Mouse (Mus musculus) hindbrain, embryonic 10.5 days (tissue): Measurements from ENCODE around the gene Phkb. TPM values are rescaled to one million over a fixed set of nuclear protein-coding genes. Genes with fewer than 3 reads are reported as not detected.

Experiments used
- DNase-seq: peaks from one replicate; pipeline ENCODE4 v3.0.0-alpha.2; 2017; ENCODE audit warnings: low spot score
- H3K27ac ChIP-seq: fragments of 300-500 bp; sonication (generic); 2 replicates; pipeline ENCODE4 v1.5.1; 2016; ENCODE audit warnings: mild to moderate bottlenecking, moderate library complexity
- H3K27me3 ChIP-seq: fragments of 300-500 bp; sonication (generic); 2 replicates; pipeline ENCODE4 v1.6.1; 2016; ENCODE audit warnings: mild to moderate bottlenecking; ENCODE audit not compliant: poor library complexity, insufficient read depth, severe bottlenecking
- H3K36me3 ChIP-seq: fragments of 300-500 bp; sonication (generic); 2 replicates; pipeline ENCODE4 v1.6.1; 2016; ENCODE audit warnings: mild to moderate bottlenecking, moderate library complexity
- H3K4me1 ChIP-seq: fragments of 300-500 bp; sonication (generic); replicated peaks from 2 replicates; pipeline ENCODE4 v1.6.1; 2016; ENCODE audit warnings: mild to moderate bottlenecking
- H3K4me3 ChIP-seq: fragments of 300-500 bp; sonication (generic); 2 replicates; pipeline ENCODE4 v1.5.1; 2016; ENCODE audit warnings: mild to moderate bottlenecking, moderate library complexity
- H3K9me3 ChIP-seq: fragments of 300-500 bp; sonication (generic); 2 replicates; pipeline ENCODE4 v1.6.1; 2016; ENCODE audit warnings: mild to moderate bottlenecking, moderate library complexity
- WGBS: fragments of 180-500 bp; shearing (Covaris S2); methylation state at CpG from one replicate; pipeline ENCODE4 v1.1.7; 2016; 5-methylcytosine and 5-hydroxymethylcytosine counted together
- polyA plus RNA-seq: library from polyadenylated mRNA; unstranded; fragments of >200 nt; fragmentation: Nextera tagmentation; extraction: Ambion mirVana; gene quantifications from 2 replicates; pipeline ENCODE4 v1.2.1, GENCODE M21; 2016

The Phkb gene
- polyA plus RNA-seq, 1 experiment from 2014 or later = 32.0 TPM

DNA sequence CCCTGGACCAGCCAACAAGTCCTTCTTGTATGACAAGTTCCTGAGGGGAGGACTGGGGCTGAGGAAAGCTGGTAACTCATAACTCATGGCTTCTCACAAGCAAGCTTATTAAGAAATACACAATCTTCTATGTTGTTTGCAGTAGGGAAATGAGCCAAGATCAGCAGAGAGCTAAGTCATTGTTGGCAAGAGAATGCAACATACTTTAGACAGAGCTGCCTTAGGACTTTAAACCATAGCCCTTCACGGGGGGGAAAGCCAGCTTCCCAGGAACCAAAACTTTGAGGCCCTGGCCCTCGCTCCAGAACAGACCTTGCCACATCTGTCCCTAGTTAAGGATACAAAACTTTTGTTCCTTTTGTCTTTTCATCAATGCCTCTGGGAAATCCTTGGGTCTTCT, 30.9 kb downstream of the Phkb start:
- DNase-seq = no peak
- H3K4me3 ChIP-seq = no peak overlapping the region
- no peak overlapping the region for H3K27ac ChIP-seq
- no peaks in the 10 kb centered on the region for H3K36me3 ChIP-seq
- no peaks in the 10 kb centered on the region for H3K4me1 ChIP-seq
- WGBS = 78% methylated on average over 2 of the region's 2 CpGs
- no peaks in the 10 kb centered on the region for H3K27me3 ChIP-seq
- no peaks in the 10 kb centered on the region for H3K9me3 ChIP-seq

DNA sequence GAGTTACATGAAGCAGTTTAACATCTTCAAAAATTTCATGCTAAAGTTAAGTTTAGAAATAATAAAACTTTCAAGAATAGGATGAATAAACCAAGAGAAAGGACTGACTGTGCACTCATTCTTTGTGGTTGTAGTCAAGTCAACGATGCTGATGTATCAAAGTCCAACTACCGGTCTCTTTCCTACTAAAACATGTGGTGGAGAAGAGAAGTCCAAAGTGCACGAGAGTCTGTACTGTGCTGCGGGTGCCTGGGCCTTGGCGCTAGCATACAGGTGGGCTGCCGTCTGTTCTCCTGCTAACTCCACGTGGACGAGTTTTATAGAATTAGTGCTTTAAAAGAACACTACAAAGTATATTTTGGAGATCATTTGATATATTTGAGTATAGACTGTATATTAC, 37.2 kb downstream of the Phkb start:
- DNase-seq = no peak
- Histone ChIP-seq H3K4me3 (no peak overlapping the region), H3K27me3 (no peaks in the 10 kb centered on the region), H3K36me3 (peaks cover 30% of the 10 kb centered on the region), H3K4me1 (no peaks in the 10 kb centered on the region), H3K9me3 (no peaks in the 10 kb centered on the region), H3K27ac (no peak overlapping the region)
- 97% methylated on average over 8 of the region's 8 CpGs for WGBS

GRCm38 (mm10) chr8:85879624-85880023, 38.9 kb downstream of the Phkb start:
- Histone ChIP-seq H3K9me3 (no peaks in the 10 kb centered on the region), H3K27me3 (no peaks in the 10 kb centered on the region), H3K4me3 (no peak overlapping the region), H3K27ac (no peak overlapping the region), H3K36me3 (peaks cover 40% of the 10 kb centered on the region), H3K4me1 (no peaks in the 10 kb centered on the region)
- WGBS = 95% methylated on average over 7 of the region's 7 CpGs
- no peak for DNase-seq

DNA sequence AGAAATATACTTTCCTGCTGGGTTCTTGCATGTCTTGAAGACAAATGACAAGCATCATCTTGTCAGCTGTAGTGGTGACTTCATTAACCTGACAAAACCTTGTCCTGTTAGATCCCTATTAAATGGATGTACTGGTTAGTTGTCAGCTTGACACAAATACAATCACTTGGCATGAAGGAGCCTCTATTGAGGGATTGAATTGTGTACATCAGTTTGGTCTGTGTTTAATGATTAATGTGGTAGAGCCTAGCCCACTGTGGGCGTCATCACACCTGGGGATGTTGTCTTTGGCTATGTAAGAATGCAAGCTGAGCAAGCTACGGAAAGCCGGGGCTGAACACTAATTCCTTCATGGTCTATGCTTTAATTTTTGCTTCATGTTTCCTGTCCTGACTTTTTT, 44.1 kb downstream of the Phkb start:
- 94% methylated on average over 3 of the region's 3 CpGs for WGBS
- Histone ChIP-seq H3K9me3 (no peaks in the 10 kb centered on the region), H3K36me3 (peaks cover 42% of the 10 kb centered on the region), H3K4me3 (no peak overlapping the region), H3K4me1 (no peaks in the 10 kb centered on the region), H3K27ac (no peak overlapping the region), H3K27me3 (no peaks in the 10 kb centered on the region)
- DNase-seq = no peak

DNA sequence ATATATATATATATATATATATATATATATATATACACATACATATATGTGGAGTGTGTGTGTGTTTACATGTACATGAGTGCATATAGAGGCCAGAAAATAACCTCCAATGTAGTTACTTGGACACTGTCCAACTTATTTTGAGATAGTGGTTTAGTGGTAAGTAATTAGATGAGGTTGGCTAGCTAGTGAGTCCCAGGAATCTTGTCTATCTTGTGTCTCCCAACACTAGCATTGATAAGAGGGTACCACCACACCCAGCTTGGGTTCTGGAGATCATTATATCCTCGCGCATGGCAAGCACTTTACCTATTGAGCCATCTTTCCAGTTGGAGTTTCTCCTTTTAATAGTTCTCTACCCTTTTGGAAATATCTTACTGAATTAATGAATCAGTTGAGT, 56.9 kb downstream of the Phkb start:
- 95% methylated on average over 2 of the region's 2 CpGs for WGBS
- DNase-seq = no peak
- H3K9me3 ChIP-seq = no peaks in the 10 kb centered on the region

DNA sequence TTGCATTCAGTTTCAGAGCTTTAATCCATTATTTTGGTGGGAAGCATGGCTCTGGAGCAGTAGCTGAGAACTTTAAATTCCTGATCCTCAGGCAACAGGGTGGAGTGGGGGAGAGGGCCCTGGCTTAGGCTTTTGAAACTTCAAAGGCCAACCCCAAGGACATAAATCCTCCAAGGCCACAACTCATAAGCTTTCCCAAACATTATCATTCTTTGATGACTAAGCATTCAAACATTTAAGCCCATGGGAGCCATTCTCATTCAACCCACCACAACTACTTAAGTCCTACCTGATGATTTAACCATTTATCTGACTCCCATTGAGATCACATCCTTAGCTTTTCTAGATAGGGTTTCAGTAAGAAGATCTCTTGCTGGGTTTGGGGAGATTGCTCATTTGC, 84.2 kb downstream of the Phkb start:
- H3K4me1 ChIP-seq = no peaks in the 10 kb centered on the region
- H3K9me3 ChIP-seq = no peaks in the 10 kb centered on the region
- H3K27ac ChIP-seq = no peak overlapping the region
- no peaks in the 10 kb centered on the region for H3K27me3 ChIP-seq
- peaks cover 3% of the 10 kb centered on the region; the same call in 1 of the 2 replicates for H3K36me3 ChIP-seq
- H3K4me3 ChIP-seq = no peak overlapping the region
- DNase-seq = no peak

More for the DNA sequence above, 56.9 kb downstream of the Phkb start:
- Histone ChIP-seq H3K27ac (no peak overlapping the region), H3K4me3 (no peak overlapping the region), H3K4me1 (no peaks in the 10 kb centered on the region), H3K36me3 (peaks cover 8% of the 10 kb centered on the region; the same call in 1 of the 2 replicates), H3K27me3 (no peaks in the 10 kb centered on the region)

DNA sequence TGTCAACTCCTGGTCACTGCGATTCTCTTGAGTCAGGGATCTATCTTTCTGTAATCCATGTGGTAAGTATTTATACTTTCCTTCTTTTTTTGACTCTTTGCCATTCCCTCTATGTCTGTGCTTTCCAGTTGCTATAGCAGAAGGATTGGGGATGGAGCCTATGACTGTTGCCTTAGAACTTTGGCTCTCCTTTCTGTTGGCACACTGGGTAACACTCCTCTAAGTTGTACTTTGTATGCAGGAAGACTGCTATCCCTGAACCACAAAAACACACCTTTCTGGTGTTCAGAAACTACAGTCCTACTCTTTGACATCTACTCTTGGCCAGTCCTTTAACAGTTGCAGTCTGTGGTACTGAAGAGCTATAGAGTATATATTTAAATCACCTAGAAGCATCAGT, 84.8 kb downstream of the Phkb start:
- Histone ChIP-seq H3K4me3 (no peak overlapping the region), H3K9me3 (no peaks in the 10 kb centered on the region), H3K27ac (no peak overlapping the region), H3K36me3 (peaks cover 3% of the 10 kb centered on the region; the same call in 1 of the 2 replicates), H3K4me1 (no peaks in the 10 kb centered on the region), H3K27me3 (no peaks in the 10 kb centered on the region)
- DNase-seq = no peak
- 97% methylated on average over 1 of the region's 1 CpGs for WGBS

- no peak for DNase-seq
- H3K27ac ChIP-seq = no peak overlapping the region
- H3K27me3 ChIP-seq = no peaks in the 10 kb centered on the region
- 93% methylated on average over 3 of the region's 3 CpGs for WGBS
- H3K9me3 ChIP-seq = no peaks in the 10 kb centered on the region
- H3K36me3 ChIP-seq = peaks cover 3% of the 10 kb centered on the region; the same call in 1 of the 2 replicates
- no peaks in the 10 kb centered on the region for H3K4me1 ChIP-seq
- H3K4me3 ChIP-seq = no peak overlapping the region
Observed at GRCm38 (mm10) chr8:85926107-85926506, 85.3 kb downstream of the Phkb start.

DNA sequence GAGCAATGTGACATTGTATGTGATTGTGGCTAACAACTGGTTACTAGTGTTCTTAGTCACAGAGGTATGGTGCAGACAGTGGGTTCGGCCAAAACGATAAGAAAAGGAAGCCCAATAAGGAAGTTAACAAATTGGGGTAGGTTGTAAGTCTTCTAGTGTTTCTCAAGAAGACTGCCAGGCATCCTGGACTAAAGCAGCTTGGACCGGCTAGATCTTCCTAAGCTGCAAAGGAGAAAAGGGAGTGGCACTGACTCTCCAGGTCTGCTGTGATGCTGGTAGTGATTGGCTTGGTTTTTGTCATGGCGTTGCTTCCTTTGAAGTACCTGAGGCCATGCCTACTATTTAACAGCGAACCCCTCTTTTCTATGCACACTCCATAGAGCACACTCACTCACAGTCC, 95.4 kb downstream of the Phkb start:
- Histone ChIP-seq H3K36me3 (peaks cover 10% of the 10 kb centered on the region), H3K4me3 (no peak overlapping the region), H3K4me1 (no peaks in the 10 kb centered on the region), H3K27me3 (no peaks in the 10 kb centered on the region), H3K27ac (no peak overlapping the region), H3K9me3 (no peaks in the 10 kb centered on the region)
- no peak for DNase-seq
- WGBS = 91% methylated on average over 5 of the region's 5 CpGs

- H3K27ac ChIP-seq = no peak overlapping the region
- H3K36me3 ChIP-seq = peaks cover 15% of the 10 kb centered on the region
- no peak for DNase-seq
- no peaks in the 10 kb centered on the region for H3K9me3 ChIP-seq
- WGBS = 88% methylated on average over 7 of the region's 7 CpGs
- H3K4me3 ChIP-seq = no peak overlapping the region
- H3K27me3 ChIP-seq = no peaks in the 10 kb centered on the region
- no peaks in the 10 kb centered on the region for H3K4me1 ChIP-seq
Observed at GRCm38 (mm10) chr8:85937343-85937742, 96.6 kb downstream of the Phkb start.

- Histone ChIP-seq H3K4me3 (no peak overlapping the region), H3K9me3 (no peaks in the 10 kb centered on the region), H3K27ac (no peak overlapping the region), H3K4me1 (no peaks in the 10 kb centered on the region), H3K27me3 (no peaks in the 10 kb centered on the region), H3K36me3 (peaks cover 29% of the 10 kb centered on the region)
- DNase-seq = no peak
- WGBS = 97% methylated on average over 5 of the region's 5 CpGs
Observed at GRCm38 (mm10) chr8:85944820-85945219, 104.1 kb downstream of the Phkb start.

DNA sequence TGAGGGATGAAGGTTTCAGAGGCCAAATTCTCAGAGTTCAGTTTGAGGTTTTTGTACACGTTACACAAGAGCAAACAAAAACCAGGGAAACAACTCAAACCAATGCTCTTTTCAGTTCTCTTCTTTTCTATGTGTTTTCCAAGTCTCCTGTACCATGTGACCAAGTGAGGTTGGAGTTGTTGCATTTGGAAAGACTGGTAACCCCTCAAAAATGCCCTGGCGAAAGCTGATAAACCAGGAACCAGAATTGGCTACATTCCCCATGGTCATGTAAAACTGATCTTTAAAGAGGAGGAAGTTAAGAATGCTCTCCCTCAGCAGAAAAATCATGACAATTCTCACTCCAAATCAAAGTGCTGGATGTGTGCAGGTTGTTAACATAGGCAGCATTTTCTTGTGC, 117.6 kb downstream of the Phkb start:
- H3K4me1 ChIP-seq = no peaks in the 10 kb centered on the region
- WGBS = 93% methylated on average over 2 of the region's 2 CpGs
- peaks cover 21% of the 10 kb centered on the region for H3K36me3 ChIP-seq
- H3K4me3 ChIP-seq = no peak overlapping the region
- H3K27ac ChIP-seq = no peak overlapping the region
- H3K9me3 ChIP-seq = no peaks in the 10 kb centered on the region
- no peak for DNase-seq
- H3K27me3 ChIP-seq = no peaks in the 10 kb centered on the region

- 92% methylated on average over 4 of the region's 4 CpGs for WGBS
- H3K4me3 ChIP-seq = no peak overlapping the region
- H3K4me1 ChIP-seq = no peaks in the 10 kb centered on the region
- H3K27ac ChIP-seq = no peak overlapping the region
- no peaks in the 10 kb centered on the region for H3K27me3 ChIP-seq
- H3K36me3 ChIP-seq = peaks cover 21% of the 10 kb centered on the region
- no peak for DNase-seq
- H3K9me3 ChIP-seq = no peaks in the 10 kb centered on the region
Observed at GRCm38 (mm10) chr8:85959880-85960279, 119.1 kb downstream of the Phkb start.

DNA sequence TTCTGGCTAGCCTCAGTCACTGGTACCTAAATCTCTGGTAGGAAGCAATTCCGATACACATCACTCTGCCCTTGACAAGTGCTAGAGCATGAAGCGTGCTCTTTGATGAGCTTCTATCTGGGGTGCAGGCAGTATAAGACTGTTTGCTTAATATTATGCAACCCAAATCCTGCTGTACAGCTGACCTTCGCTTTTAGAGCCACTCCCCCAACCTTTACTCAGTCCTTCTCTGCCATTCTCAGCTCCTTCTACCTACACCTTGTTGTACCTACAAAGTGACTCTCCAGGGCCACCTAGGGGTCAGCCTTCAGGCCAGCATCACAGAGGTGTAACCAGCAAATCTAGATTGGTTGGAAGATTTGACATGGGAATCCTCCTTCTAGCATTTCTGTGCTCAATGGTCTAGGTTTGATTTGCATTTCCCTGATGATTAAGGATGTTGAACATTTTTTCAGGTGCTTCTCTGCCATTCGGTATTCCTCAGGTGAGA, 136.9 kb downstream of the Phkb start:
- no peaks in the 10 kb centered on the region for H3K4me1 ChIP-seq
- H3K27me3 ChIP-seq = no peaks in the 10 kb centered on the region
- 0 out of 2 replicates have a peak, but pooled peaks cover 3% of the 10 kb centered on the region for H3K9me3 ChIP-seq
- peaks cover 13% of the 10 kb centered on the region for H3K36me3 ChIP-seq
- 95% methylated on average over 4 of the region's 4 CpGs for WGBS
- H3K27ac ChIP-seq = no peak overlapping the region
- no peak overlapping the region for H3K4me3 ChIP-seq
- DNase-seq = no peak
